Mouse (Mus musculus) fat pad, adult 2 months (tissue): Measurements from ENCODE around the gene Rln3.
"Not testable (repeated sequence)": the region's sequence is repeated elsewhere in the genome, so short reads cannot be mapped to it uniquely, and the experiment has no call there.

ENCODE experiments used
- DNase-seq: peaks from one replicate; pipeline ENCODE4 v3.0.0-alpha.2; 2011; ENCODE audit warnings: low read depth, low spot score; ENCODE audit errors: extremely low read depth

Rln3 gene

DNA sequence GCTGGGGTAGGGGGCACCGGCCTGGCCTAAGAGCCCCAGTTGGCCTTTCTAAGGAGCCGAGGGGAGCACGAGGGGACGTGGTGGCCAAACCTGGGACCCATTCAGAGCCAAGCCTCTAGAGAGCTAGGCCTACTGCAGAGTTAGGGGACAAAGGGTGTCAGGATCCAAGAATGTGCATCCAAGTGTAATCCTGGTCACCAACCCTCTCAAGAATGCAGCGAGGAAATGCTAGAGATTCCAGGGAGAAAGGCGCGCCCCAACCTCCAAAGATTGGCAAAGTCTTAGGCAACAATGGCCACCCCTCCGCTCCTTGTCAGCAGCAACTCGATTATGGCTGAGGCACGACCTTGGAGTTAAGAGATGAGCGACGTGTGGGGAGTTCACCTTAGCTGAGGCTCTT is 23.2 kb downstream of the Rln3 start:
- no peak for DNase-seq

DNA sequence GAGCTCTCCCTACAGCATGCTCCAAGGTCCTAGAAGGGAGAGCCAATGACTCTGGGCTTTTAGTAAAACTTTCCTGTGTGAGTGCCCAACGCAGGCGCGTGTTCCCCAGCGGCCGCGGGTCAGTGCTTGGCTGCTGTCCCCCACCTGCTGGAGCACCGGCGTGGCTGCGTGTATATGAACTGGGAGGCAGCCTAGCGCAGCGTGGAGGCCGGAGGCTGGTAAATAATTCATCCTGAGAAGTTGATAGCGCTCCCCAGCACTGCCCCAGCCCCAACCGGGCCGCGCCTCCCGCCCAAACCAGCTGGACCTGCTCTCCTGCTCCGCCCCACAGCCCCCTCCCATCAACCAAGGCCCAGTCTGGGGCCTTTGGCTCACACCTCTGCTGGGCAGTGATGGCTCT is 23.7 kb downstream of the Rln3 start, which contains the start of gene Palm3:
Gene Palm3 (plus strand): TSS at position 376 of the 400 bp plus-strand sequence.
- DNase-seq: no peak

DNA sequence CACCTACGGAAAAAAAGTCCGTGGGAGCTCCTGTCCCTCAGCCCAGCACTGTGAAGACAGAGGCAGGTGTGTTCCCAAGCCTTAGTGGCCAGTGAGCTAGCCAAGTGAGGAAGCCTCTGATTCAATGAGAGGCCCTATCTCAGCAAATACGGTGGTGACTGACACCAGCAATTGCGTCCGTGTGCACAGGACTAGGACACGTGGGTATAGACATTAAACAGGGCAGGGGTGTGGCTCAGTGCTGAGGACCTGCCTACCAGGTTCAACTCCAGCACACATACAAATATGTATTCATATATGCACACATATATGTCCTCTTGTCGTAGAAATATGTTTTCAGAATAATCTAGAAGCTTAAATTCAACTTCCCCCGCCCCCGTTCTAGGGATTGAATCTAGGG is 25.1 kb downstream of the Rln3 start:
- DNase-seq: no peak

DNA sequence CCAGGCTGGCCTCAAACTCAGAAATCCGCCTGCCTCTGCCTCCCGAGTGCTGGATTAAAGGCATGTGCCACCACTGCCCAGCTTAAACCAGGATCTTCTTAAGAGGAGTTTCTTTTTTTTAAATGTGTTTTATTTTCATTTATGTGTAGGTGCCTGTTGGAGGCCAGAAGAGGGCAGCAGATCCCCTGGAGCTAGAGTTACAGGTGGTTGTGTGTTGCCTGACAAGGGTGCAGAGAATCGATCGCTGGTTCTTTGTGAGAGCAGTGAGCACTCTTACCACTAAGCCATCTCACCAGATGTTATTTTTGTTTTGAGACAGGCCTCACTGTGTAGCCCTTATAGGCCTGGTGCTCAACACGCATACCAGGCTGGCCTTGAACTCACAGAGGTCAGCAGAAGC is 29.0 kb downstream of the Rln3 start:
- no peak for DNase-seq

DNA sequence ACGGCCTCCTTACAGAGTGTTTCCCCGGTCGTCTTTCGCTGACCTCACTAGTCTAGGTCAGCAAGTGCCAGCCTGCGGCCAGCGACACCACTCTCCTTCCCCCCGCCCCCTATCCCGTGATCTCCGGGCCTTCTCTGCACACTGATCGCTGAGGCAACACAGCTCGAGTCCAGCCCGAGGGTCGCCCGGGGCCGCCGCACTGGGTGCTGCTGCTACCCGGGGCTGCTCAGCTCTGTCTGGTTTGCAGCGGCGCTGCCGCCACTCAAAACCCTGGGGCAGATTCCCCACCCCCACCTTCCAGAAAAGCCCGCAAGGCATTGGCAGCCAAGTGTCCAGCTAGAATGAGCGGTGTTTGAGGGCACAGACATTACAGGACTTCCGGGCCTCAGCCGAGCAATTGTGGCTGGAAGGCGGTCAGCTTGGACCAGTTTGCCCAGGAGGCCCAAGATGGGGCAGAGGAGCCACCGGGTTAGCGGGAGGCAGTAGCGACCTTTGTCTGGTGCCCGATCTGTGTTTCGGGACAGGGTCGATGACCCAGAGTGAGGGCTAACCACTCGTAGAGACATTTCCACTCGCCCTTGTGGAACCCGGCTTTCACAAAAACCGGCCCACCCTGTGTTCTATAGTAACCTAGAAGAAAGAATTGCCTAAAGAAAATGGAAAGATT is 32.2 kb downstream of the Rln3 start:
- DNase-seq: no peak

DNA sequence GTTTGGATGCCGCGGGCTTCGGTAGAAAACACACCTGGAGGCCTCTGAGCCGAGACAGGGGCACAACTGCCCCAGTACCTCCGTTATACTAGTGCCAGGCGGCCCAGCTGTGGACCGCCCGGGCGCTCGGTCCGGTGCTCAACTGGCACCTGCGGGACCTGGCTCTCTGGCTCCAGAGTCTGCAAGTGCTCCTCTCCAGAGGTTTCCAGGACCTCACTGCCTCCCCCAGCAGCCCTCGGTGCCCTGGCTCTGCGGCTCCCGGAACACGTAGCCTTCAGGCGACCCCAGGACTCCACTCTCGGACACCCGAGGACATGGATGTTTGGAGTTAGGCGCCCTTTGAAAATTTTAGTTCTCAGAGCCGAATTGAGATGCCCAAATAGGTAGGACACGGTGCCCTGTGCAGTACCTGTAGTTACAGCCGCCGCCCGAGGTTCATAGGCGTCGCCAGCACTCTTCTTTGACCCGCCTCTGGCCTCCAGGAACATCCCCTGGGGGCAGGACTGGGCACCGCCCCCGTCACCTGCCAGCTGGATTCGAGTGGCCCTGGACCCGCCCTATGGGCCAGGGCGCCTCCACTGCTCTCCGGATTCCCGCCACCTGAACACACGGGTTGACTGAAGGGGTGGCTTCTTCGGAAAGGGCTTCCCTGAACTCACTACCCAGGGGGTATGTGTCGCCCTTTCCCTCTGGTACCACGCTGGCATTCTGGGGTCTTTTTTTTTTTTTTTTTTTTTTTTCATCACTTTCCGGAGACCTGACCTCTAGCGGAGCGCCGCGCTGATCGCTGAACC is 32.9 kb downstream of the Rln3 start, which contains the start of gene 2210011C24Rik:
Gene 2210011C24Rik (minus strand): TSS at position 467 of the 794 bp plus-strand sequence.
- DNase-seq: no peak

DNA sequence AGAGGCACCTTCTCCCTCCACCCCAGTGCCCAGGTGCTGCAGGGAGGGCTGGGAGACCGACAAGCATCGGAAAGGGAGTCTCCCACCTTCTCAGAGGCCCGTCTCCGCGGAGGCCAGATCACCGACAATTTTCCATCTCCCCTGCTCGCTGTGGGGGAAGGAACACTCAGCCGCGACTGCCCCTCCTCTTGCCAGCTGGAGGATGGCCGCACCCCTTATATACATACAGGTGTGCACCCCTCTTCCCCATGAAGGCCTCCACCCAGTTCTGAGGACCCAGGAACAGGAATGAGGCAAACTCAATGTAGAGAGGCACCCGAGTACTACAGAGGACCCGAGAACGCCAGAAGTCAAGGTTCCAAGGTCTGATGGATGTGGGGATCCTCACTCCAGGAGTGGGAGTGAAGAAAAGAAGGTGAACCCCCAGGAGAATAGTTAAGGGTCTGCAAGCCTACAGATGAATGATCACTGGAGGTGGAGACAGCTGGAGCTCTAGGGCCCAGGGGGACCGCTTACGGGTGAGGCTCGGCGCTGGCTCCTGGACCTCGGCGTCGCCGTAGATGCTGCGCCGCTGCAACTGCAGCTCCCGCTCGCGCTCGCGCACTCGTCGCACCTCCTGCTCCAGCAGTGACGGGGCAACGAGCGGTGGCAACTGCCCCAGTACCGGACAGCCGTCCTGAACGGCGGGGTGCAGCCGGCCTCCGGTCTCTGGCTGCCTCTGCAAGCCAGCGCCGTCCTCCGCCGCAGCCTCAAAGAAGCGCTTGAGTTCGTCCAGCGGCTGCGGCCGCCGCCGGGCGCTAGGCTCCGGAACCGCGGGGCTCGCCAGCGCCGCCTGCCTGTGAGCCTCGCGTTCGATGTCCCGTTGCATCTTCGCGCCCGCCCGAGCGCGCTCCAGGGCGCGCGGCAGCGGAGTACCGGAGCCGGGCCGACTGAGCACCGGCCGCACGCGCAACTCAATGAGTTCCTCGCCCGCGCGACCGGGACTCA is 33.9 kb downstream of the Rln3 start:
- DNase-seq: no peak

DNA sequence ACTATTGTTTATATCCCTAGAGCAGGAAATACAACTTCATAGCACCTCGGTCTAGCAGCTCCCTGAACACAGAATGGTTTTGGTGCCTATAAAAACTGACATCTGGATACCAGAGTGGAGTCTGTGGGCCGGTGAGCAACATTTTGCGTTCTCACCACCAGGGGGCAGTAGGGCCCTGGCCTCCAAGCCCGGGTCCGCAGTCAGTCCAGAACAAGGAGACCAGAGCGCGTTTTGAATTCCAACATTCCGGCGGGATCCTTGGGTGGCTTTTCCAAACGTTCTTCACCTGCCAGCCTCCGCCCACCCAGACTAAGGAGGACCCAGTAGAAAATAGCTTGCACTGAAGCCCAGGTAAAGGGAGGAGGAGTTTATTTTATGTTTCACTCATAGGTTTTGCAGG is 34.9 kb downstream of the Rln3 start:
- no peak for DNase-seq

DNA sequence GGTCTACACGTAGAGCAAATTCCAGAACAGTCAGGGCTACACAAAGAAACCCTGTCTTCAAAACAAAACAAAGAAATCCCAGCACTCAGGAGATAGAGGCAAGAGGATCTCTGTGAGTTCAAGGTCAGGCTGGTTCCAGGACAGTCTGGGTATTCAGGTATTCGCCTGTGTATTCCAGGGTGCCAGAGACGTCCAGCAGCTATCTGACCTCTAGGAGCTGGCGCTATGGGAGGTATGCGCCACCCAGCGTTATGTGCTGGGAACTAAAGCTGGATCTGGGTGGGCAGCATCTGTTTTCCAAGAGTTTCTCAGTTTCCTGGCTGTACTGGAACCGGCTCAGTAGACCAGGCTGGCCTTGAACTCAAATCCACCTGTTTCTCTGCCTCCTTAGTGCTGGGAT is 36.4 kb downstream of the Rln3 start:
- DNase-seq: no peak

DNA sequence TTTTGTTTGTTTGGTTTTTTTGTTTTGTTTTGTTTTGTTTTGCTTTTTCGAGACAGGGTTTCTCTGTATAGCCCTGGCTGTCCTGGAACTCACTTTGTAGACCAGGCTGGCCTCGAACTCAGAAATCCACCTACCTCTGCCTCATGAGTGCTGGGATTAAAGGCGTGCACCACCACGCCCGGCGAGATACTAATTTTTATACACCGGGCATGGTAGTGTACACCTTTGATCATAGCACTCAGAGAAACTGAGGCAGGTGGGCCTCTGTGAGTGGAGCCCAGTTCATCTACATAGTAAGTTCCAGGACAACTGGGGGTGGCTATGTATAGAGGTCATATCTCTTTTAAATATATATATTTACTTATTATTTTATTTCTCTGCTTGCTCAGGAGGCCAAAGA is 39.3 kb downstream of the Rln3 start:
- not testable (repeated sequence) for DNase-seq

DNA sequence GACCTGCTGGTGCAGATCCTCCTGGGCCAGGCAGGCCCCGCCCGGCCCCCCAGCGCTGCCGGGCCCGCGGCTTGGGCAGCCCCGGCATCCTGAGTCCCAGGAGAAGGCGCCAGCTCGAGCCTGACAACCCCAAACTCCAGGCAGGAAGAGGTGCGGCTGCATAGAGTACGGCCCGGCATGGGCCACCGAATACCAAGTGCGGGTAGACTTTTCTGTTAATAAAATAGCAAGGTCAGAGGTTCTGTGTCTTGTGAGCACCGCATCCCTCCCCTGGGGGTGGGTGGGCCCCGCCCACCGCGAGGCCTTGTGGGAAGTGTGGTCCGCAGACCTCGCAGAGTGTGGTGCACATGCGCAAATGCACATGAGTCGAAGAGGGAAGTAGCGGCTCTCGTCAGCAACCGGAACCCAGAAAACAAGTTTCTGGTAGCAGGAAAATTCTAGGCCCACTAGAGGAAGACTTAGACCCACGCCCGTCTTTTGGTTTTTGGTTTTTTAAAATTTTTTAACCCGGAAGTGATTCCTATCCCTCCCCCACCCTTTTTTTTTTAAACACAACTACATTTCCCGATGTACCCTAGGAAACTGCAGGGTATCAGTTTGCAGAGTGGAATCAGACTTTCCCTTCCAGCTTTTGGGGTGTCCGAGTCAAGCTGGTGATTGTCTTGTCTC is 40.1 kb downstream of the Rln3 start:
- DNase-seq: no peak

DNA sequence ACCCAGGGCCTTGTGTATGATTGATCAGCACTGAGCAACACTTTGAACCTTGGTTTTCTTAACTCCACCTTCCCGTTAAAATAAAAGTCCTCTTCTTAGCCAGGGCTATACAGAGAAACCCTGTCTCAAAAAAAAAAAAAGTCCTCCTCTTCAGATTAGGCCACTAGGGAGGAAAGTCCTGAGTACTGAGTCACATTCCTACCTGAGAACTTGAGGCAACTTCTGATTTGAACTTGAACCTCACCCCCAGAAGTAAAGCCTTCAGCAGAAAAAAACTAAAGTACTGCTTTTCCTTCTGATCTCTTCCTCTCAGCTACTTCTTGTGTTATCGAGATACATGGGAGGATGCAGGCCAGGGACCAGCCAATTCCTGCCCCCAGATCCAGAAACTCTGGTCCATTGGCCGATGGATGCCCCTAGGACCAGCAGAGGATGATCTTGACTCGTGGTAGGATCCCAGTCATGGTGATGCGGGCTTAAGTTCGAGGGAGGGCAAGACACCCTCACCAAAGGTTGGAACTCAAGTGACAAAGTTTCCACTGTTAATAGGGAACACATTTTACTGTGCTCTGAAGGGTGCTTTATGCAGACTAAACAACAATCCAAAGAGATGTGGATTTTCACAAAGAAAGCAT is 41.1 kb downstream of the Rln3 start:
- no peak for DNase-seq

DNA sequence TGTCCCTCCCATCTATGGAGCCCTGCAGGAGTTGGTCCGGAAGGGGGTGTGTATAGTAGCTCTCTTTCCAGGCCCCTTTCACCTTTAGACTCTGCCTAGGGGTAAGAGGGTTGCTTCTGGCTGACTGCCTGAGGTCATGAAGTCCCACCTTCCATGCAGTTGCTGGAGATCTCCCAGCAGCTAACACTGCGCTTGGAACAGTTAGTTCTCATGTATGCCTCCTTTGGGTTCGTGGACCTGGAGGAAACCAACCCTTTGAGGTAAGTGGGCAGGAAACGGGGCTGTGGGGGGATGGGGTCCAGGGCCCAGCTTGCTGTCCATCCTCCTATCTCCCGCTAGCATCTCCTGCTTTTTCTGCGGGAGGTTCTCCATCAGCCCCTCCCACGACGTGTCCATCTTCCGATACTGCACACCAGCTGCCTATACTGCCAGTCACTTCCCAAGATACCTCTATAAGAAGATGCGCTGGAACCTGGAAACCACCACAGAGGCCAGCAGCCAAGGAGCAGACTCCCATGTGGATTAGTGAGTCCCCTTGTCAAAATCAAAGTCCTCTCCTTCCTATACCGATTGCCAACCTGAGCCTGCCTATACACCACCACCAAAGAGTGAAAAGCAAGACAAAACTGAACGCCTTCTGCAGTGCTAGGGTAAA is 41.7 kb downstream of the Rln3 start:
- no peak for DNase-seq

DNA sequence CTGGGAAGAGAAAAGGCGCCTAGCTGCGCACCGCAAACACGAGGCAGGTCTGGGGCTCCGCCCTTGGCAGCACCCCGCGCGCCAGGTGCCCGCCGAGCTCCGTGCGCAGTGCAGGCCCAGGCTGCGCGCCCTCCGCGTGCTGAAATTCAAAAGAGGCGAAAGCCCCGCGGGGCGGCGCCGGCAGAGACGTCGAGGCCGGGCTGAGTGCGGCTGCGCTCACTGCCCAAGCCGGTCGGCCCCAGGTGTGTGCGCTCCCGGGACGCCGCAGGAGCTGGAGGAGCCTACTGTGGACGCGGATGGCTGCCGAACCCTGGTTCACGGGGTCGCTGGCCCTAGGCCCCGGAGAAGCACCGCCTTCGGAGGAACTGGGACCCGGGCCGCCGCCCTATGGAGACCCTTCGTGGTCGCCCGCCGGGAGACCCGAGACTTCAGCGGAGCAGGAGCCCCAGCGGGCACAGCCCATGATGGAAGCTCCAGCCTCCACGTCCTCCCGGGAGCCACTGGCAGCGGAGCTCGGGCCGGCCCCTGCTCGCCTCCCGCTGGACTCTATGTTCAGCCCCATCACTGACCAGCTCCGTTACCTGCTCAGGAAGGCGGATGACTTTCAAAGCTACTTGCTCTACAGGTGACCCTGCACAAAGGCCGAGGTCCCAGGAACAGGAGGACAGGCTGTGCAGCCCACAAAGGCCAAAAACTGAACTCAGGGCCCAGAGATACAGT is 43.4 kb downstream of the Rln3 start, which contains the start of gene 1700067K01Rik:
Gene 1700067K01Rik (plus strand): TSS at position 222 of the 720 bp plus-strand sequence.
- no peak for DNase-seq

DNA sequence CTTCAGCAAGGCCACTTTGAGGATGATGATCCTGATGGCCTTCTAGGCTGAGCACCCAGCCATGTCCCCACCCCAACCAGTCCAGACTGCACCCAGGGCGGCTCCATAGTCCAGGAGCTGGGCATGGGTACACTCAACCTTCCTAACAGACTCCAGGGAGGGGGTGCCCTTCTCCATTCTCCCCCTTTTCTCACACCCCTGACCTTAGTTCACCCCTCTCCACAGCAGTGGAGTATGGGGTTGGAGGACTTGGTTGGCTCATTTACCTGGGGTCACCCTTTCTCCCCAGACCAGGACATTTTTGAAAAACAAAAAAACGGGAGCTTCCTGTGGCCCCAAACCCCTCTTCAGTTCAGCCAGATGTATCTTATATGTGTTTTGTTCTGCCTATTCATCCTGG is 45.0 kb downstream of the Rln3 start:
- DNase-seq: no peak

DNA sequence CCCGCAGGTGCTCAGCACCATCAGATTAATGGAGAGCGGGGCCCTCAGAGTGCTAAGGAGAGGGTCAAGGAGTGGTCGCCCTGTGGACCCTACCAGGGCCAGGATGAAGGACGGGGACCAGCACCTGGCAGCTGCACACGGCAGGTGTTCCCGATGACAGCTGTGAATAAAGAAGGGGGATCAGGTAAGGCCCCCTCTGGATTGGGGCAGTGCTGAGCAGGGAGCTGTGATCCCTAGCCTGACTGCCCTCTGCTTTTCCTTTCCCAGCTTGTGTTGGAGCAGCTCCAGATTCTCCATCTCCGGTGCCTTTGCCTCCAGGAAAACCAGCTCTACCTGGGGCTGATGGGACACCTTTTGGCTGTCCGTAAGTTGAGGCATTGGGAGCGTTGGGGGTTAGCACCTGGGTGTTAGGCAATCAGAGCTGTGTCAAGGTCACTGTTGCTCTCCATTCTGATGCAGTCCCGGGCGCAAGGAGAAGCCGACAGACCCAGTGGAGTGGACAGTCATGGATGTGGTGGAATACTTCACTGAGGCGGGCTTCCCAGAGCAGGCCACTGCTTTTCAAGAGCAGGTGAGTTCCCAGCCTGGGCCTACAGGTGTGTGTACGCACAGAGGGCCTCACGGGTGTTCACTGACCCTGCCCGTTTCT is 45.6 kb downstream of the Rln3 start:
- DNase-seq: no peak

DNA sequence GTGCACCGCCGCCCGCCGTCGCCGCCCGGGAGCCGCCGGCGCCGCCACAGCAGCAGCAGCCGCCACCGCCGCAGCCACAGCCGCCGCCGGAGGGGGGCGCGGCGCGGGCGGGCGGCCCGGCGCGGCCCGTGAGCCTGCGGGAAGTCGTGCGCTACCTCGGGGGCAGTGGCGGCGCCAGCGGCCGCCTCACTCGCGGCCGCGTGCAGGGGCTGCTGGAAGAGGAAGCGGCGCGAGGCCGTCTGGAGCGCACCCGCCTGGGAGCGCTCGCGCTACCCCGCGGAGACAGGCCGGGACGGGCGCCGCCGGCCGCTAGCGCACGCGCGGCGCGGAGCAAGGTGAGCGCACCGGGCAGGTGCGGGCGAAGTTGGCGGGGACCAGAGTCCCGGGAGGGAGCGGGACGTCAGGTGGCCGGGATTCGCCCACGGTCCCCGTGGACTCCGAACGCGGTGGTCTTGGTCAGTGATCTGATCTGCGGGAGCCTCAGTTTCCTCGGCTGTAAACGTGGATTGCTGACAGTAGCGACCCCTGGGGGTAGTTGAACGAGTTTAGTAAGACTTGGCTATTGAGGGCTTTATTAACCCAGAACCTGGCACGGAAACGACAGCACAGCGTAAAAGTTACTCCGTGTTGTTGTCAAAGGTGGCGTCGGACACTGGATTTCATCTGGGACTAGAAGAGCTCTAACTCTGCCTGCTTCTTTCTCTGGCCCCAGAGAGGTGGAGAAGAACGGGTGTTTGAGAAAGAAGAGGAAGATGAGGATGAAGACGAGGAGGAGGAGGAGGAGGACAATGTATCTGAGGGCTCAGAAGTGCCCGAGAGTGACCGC is 46.4 kb downstream of the Rln3 start:
- DNase-seq: no peak
